Mouse (Mus musculus) heart, embryonic 10.5 days (tissue): Measurements from ENCODE around the gene Olfr1410. TPM values are rescaled to one million over a fixed set of nuclear protein-coding genes. Genes with fewer than 3 reads are reported as not detected.

Experiments
- DNase-seq: peaks from one replicate; pipeline ENCODE4 v3.0.0-alpha.2; 2017; ENCODE audit warnings: low spot score
- H3K27ac ChIP-seq: fragments of 300-500 bp; sonication (generic); 2 replicates; pipeline ENCODE4 v1.5.1; 2016; ENCODE audit warnings: mild to moderate bottlenecking
- H3K27me3 ChIP-seq: fragments of 300-500 bp; sonication (generic); 2 replicates; pipeline ENCODE4 v1.6.1; 2016; ENCODE audit warnings: mild to moderate bottlenecking; ENCODE audit not compliant: poor library complexity, insufficient read depth, severe bottlenecking
- H3K36me3 ChIP-seq: fragments of 300-500 bp; sonication (generic); 2 replicates; pipeline ENCODE4 v1.6.1; 2016; ENCODE audit warnings: mild to moderate bottlenecking, moderate library complexity
- H3K4me1 ChIP-seq: fragments of 300-500 bp; sonication (generic); 2 replicates; pipeline ENCODE4 v1.6.1; 2016; ENCODE audit warnings: mild to moderate bottlenecking
- H3K4me3 ChIP-seq: fragments of 300-500 bp; sonication (generic); 2 replicates; pipeline ENCODE4 v1.5.1; 2016; ENCODE audit warnings: mild to moderate bottlenecking, moderate library complexity
- H3K9me3 ChIP-seq: fragments of 300-500 bp; sonication (generic); 2 replicates; pipeline ENCODE4 v1.6.1; 2016; ENCODE audit warnings: mild to moderate bottlenecking, moderate library complexity
- WGBS: fragments of 180-500 bp; shearing (Covaris S2); methylation state at CpG from one replicate; pipeline ENCODE4 v1.1.7; 2016; 5-methylcytosine and 5-hydroxymethylcytosine counted together
- polyA plus RNA-seq: library from polyadenylated mRNA; unstranded; fragments of >200 nt; fragmentation: Nextera tagmentation; extraction: Ambion mirVana; gene quantifications from 2 replicates; pipeline ENCODE4 v1.2.1, GENCODE M21; 2016

Gene Olfr1410
- polyA plus RNA-seq: not detected in 2 replicates

GRCm38 (mm10) chr1:92605482-92605881, at the start of gene Olfr1410:
Olfr1410 (plus strand) TSS chr1:92605782.
- H3K4me1 ChIP-seq: no peaks in the 10 kb centered on the region
- no peaks in the 10 kb centered on the region for H3K36me3 ChIP-seq
- peak; percentile 51 for DNase-seq
- WGBS: 82% methylated on average over 1 of the region's 1 CpGs
- H3K4me3 ChIP-seq: no peak within 1 kb of the TSS
- H3K27ac ChIP-seq: no peak within 1 kb of the TSS
- 0 out of 2 replicates have a peak, but pooled peaks cover 4% of the 10 kb centered on the region for H3K27me3 ChIP-seq
- no peaks in the 10 kb centered on the region for H3K9me3 ChIP-seq

GRCm38 (mm10) chr1:92571022-92571421, 34.6 kb upstream of the Olfr1410 start, which contains the start of gene Olfr1413:
Olfr1413 (plus strand) TSS chr1:92571322.
- DNase-seq: no peak
- H3K27me3 ChIP-seq: no peaks in the 10 kb centered on the region
- no peaks in the 10 kb centered on the region for H3K9me3 ChIP-seq
- H3K36me3 ChIP-seq: no peaks in the 10 kb centered on the region
- 73% methylated on average over 3 of the region's 3 CpGs for WGBS
- H3K27ac ChIP-seq: no peak within 1 kb of the TSS
- H3K4me1 ChIP-seq: no peaks in the 10 kb centered on the region
- no peak within 1 kb of the TSS for H3K4me3 ChIP-seq

- no peaks in the 10 kb centered on the region for H3K36me3 ChIP-seq
- H3K4me3 ChIP-seq: no peak within 1 kb of the TSS
- no peak for DNase-seq
- H3K27me3 ChIP-seq: no peaks in the 10 kb centered on the region
- H3K9me3 ChIP-seq: no peaks in the 10 kb centered on the region
- H3K4me1 ChIP-seq: no peaks in the 10 kb centered on the region
- WGBS: 77% methylated on average over 2 of the region's 2 CpGs
- no peak within 1 kb of the TSS for H3K27ac ChIP-seq
Observed at GRCm38 (mm10) chr1:92585479-92585878, 20.1 kb upstream of the Olfr1410 start, which contains the start of gene Olfr1412. Olfr1412 (plus strand) TSS chr1:92585779.

DNA sequence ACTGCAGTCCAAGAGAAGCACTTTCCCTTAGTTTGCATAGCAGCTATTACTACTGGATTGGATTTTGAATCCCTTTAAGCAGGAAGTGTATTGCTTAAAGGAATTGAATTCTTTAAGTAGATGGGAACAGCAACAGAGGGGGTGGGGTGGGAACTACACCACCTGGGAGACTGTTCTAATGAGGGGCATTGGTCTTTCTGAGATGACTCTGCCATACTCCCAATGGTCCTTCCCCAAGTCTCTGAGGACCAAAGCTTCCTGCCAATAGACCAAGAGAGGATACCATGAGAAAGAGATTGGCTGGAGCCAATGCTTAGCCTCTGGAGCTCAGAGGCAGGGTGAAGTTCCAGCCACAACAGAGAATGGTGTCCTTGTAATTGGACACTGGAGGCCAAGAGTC, 11.5 kb upstream of the Olfr1410 start, which contains the start of gene Olfr1411:
Olfr1411 (plus strand) TSS at position 301 of the 400 bp plus-strand sequence.
- no peaks in the 10 kb centered on the region for H3K4me1 ChIP-seq
- H3K4me3 ChIP-seq: no peak within 1 kb of the TSS
- H3K27me3 ChIP-seq: no peaks in the 10 kb centered on the region
- H3K9me3 ChIP-seq: no peaks in the 10 kb centered on the region
- no peaks in the 10 kb centered on the region for H3K36me3 ChIP-seq
- no peak within 1 kb of the TSS for H3K27ac ChIP-seq
- DNase-seq: no peak

GRCm38 (mm10) chr1:92596019-92596418, 9.6 kb upstream of the Olfr1410 start:
- no peaks in the 10 kb centered on the region for H3K27me3 ChIP-seq
- H3K36me3 ChIP-seq: no peaks in the 10 kb centered on the region
- H3K4me3 ChIP-seq: no peak overlapping the region
- 71% methylated on average over 3 of the region's 3 CpGs for WGBS
- H3K4me1 ChIP-seq: no peaks in the 10 kb centered on the region
- DNase-seq: no peak
- no peak overlapping the region for H3K27ac ChIP-seq
- no peaks in the 10 kb centered on the region for H3K9me3 ChIP-seq

- no peak overlapping the region for H3K27ac ChIP-seq
- H3K36me3 ChIP-seq: no peaks in the 10 kb centered on the region
- no peaks in the 10 kb centered on the region for H3K9me3 ChIP-seq
- DNase-seq: peak; percentile 70
- H3K27me3 ChIP-seq: peaks cover 7% of the 10 kb centered on the region; the same call in 1 of the 2 replicates
- no peak overlapping the region for H3K4me3 ChIP-seq
- no peaks in the 10 kb centered on the region for H3K4me1 ChIP-seq
- 68% methylated on average over 4 of the region's 4 CpGs for WGBS
Observed at GRCm38 (mm10) chr1:92607711-92608110, 2.1 kb downstream of the Olfr1410 start.

- Histone ChIP-seq H3K4me3 (no peak overlapping the region), H3K27me3 (peaks cover 7% of the 10 kb centered on the region; the same call in 1 of the 2 replicates), H3K9me3 (no peaks in the 10 kb centered on the region), H3K36me3 (no peaks in the 10 kb centered on the region), H3K4me1 (no peaks in the 10 kb centered on the region), H3K27ac (no peak overlapping the region)
- WGBS: 5% methylated on average over 5 of the region's 5 CpGs
- DNase-seq: peak; percentile 72
Observed at GRCm38 (mm10) chr1:92611008-92611407, 5.4 kb downstream of the Olfr1410 start.

DNA sequence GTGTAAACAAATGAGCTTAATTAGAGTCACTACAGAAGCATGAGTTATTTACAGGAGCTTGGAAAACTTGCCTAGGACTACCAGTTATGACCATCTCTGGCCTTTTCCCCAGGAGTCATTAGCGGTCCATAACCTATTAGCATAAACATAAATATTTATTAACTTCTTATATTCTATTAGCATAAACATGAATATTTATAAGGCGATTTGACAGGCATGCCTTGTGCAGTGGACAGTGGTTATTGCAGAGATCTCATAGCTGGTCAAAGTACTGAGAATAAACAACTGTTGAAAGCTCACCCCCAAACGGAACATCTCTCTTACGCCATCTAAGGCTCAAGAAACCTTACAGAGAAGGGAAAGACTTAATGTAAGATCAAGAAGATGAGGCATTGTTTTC, 7.6 kb downstream of the Olfr1410 start:
- Histone ChIP-seq H3K27ac (no peak overlapping the region), H3K4me1 (no peaks in the 10 kb centered on the region), H3K4me3 (no peak overlapping the region), H3K36me3 (no peaks in the 10 kb centered on the region), H3K9me3 (no peaks in the 10 kb centered on the region), H3K27me3 (peaks cover 13% of the 10 kb centered on the region; the same call in 1 of the 2 replicates)
- DNase-seq: no peak
- 47% methylated on average over 4 of the region's 4 CpGs for WGBS

- Histone ChIP-seq H3K27ac (no peak overlapping the region), H3K4me1 (no peaks in the 10 kb centered on the region), H3K9me3 (no peaks in the 10 kb centered on the region), H3K36me3 (no peaks in the 10 kb centered on the region), H3K4me3 (no peak overlapping the region), H3K27me3 (peaks cover 19% of the 10 kb centered on the region; the same call in 1 of the 2 replicates)
- 16% methylated on average over 1 of the region's 1 CpGs for WGBS
- no peak for DNase-seq
Observed at GRCm38 (mm10) chr1:92614516-92614915, 8.9 kb downstream of the Olfr1410 start.

DNA sequence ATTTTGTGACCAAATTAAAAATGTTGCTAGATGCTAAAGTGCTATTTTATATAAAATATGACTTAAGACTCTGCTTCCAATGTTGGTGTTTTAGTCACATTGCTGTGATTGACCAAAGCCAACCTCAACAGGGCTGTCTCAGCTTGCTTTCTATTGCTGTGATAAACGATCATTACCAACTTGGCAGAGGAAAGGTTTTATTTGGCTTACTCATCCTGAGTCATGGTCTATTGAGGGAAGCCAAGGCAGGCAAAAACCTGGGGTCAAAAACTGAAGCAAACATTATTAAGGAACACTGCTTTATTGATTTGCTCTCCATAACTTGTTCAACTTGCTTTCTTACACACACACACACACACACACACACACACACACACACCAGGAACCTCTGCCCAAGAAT, 10.5 kb downstream of the Olfr1410 start:
- H3K4me1 ChIP-seq: no peaks in the 10 kb centered on the region
- H3K27ac ChIP-seq: no peak overlapping the region
- H3K27me3 ChIP-seq: peaks cover 23% of the 10 kb centered on the region; the same call in 1 of the 2 replicates
- peak; percentile 43 for DNase-seq
- H3K9me3 ChIP-seq: no peaks in the 10 kb centered on the region
- H3K4me3 ChIP-seq: no peak overlapping the region
- no peaks in the 10 kb centered on the region for H3K36me3 ChIP-seq
- WGBS: 69% methylated on average over 1 of the region's 1 CpGs

DNA sequence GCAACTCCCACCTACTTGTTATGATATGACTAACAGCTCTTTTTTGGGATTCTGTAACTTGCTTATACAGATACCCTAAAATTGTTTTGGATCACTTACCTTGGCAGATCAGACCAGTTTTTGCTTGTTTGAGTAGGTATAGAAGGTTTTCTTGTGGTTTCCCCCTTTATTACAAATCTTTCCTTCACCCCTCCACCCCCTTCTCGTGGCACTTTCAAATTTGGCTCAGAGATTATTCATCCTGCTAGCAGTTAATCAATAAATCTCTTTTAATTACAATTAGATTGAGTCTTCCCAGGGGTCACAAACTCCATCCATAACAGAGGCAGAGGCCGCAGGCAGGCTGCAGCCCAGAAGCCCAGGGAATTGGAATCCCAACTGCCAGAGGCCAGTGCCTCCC, 11.9 kb downstream of the Olfr1410 start, which contains the start of gene Olfr12:
Olfr12 (plus strand) TSS at position 301 of the 400 bp plus-strand sequence.
- Histone ChIP-seq H3K27ac (no peak within 1 kb of the TSS), H3K4me1 (no peaks in the 10 kb centered on the region), H3K9me3 (no peaks in the 10 kb centered on the region), H3K4me3 (no peak within 1 kb of the TSS), H3K36me3 (no peaks in the 10 kb centered on the region), H3K27me3 (peaks cover 19% of the 10 kb centered on the region)
- WGBS: 74% methylated on average over 2 of the region's 2 CpGs
- DNase-seq: no peak

DNA sequence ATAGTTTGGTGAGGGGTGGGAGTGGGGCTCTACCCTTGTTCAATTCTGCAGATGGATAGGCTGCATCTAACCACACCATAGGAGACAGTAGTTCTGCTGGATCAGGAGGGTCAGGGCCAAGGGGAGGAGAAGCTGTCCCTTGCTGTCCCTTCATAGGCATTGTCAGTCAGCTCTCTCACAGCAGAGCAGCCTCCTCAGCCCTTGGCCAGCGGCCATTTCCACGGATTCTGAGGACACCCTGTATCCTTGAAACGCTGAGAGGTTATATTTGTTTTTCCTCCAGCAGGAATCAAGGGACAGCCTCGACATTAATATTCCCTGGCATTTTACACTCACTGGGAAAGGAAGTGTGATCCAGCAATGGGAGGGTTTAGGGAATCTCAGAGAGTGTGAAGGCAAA, 12.8 kb downstream of the Olfr1410 start:
- 62% methylated on average over 4 of the region's 4 CpGs for WGBS
- no peaks in the 10 kb centered on the region for H3K9me3 ChIP-seq
- H3K4me3 ChIP-seq: no peak overlapping the region
- H3K27ac ChIP-seq: no peak overlapping the region
- DNase-seq: peak; percentile 70
- H3K27me3 ChIP-seq: peaks cover 19% of the 10 kb centered on the region
- no peaks in the 10 kb centered on the region for H3K4me1 ChIP-seq
- no peaks in the 10 kb centered on the region for H3K36me3 ChIP-seq

DNA sequence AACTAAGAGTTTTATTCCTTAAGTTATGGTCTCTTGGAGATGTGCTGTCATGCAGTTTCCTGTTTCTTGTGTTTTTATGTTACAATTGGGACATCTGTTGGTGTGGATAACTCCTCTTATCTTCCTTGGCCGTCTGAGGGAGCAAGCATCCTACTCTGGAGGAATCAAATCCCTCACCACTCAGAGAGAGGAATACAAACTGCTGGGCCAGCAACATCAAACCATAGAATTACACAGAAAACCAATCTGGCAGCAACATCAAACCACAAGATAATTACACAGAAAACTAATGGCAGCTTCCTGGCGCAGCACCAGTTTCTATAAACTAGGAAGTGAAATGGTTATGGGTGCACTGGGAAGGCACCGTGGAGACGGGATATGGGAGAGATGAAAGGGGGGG, 22.6 kb downstream of the Olfr1410 start:
- 66% methylated on average over 4 of the region's 4 CpGs for WGBS
- Histone ChIP-seq H3K27ac (no peak overlapping the region), H3K4me3 (no peak overlapping the region), H3K27me3 (0 out of 2 replicates have a peak, but pooled peaks cover 3% of the 10 kb centered on the region), H3K9me3 (no peaks in the 10 kb centered on the region), H3K4me1 (no peaks in the 10 kb centered on the region), H3K36me3 (no peaks in the 10 kb centered on the region)
- DNase-seq: peak; percentile 6

- Histone ChIP-seq H3K27ac (no peak overlapping the region), H3K36me3 (peaks cover 14% of the 10 kb centered on the region), H3K9me3 (no peaks in the 10 kb centered on the region), H3K4me3 (no peak overlapping the region), H3K4me1 (peaks cover 8% of the 10 kb centered on the region), H3K27me3 (0 out of 2 replicates have a peak, but pooled peaks cover 3% of the 10 kb centered on the region)
- DNase-seq: no peak
- 76% methylated on average over 5 of the region's 5 CpGs for WGBS
Observed at GRCm38 (mm10) chr1:92632196-92632595, 26.6 kb downstream of the Olfr1410 start.
